Mouse (Mus musculus) heart, adult 2 months (tissue): ENCODE measurements at regions not wholly inside any gene's neighbourhood (a gene's known extent, or its start where the extent isn't known, plus 50 kb on each side); places are given as distances from the start of the nearest gene placed in this dataset.

Experiments used
- CTCF ChIP-seq: fragments of 200-600 bp; IDR thresholded peaks from 2 replicates; pipeline ENCODE4 v1.8.1; 2022; ENCODE audit warnings: antibody characterized with exemption, mild to moderate bottlenecking, moderate library complexity
- EP300 ChIP-seq: fragments of 200-500 bp; IDR thresholded peaks from 2 replicates; pipeline ENCODE4 v1.6.1; 2011; ENCODE audit warnings: low read depth, low read length, control low read depth; ENCODE audit not compliant: insufficient read depth
- POLR2A ChIP-seq: fragments of 200-500 bp; IDR thresholded peaks from 2 replicates; pipeline ENCODE4 v1.6.1; 2011; ENCODE audit warnings: mild to moderate bottlenecking, low read depth, low read length, control low read depth; ENCODE audit not compliant: insufficient read depth

GRCm38 (mm10) chr5:103374162-103374561, 50.8 kb upstream of the Ptpn13 start:
- TF ChIP-seq EP300 (no peak), POLR2A (no peak), CTCF (no peak)
